Mouse (Mus musculus): Measurements from ENCODE around the gene Sprn. TPM values are rescaled to one million over a fixed set of nuclear protein-coding genes. Genes with fewer than 3 reads are reported as not detected.

Gene Sprn
- polyA plus RNA-seq (2014; fragmentation: Nextera tagmentation; extraction: Ambion mirVana), result 0.34 and 0.84 TPM in 2 replicates

GRCm38 (mm10) chr7:140154218-140154927 lies at the start of gene Sprn:
Sprn (minus strand) TSS chr7:140154877.
- H3K27me3 ChIP-seq (ENCODE audit: control insufficient read depth, insufficient read depth, low read length), result peaks cover 15% of the 10 kb centered on the region
- H3K27ac ChIP-seq (replicated peaks; ENCODE audit: low read depth, low read length), result no peak within 1 kb of the TSS
- peak within 1 kb of the TSS; percentile 24 for H3K4me3 ChIP-seq (ENCODE audit: low read depth, low read length)
- peak within 1 kb of the TSS; percentile 48; the same call in 1 of the 2 replicates for H3K9ac ChIP-seq (replicated peaks; ENCODE audit: low read length)
- peak within 1 kb of the TSS; percentile 46 for H3K4me2 ChIP-seq (ENCODE audit: low read depth, low read length)
- peaks cover 2% of the 10 kb centered on the region for H3K4me1 ChIP-seq (ENCODE audit: control insufficient read depth, insufficient read depth, low read length)
- WGBS, result 1% methylated on average over 28 of the region's 28 CpGs
- ATAC-seq (replicated peaks; ENCODE audit: insufficient number of reproducible peaks, low FRiP score, low TSS enrichment, low read depth) (peak; percentile 42; the same call in 1 of the 2 replicates), DNase-seq (ENCODE audit: low spot score) (peak; percentile 9)
- no peaks in the 10 kb centered on the region for H3K36me3 ChIP-seq (replicated peaks; ENCODE audit: control insufficient read depth, insufficient read depth, low read depth, low read length)
- no peaks in the 10 kb centered on the region for H3K9me3 ChIP-seq (replicated peaks; ENCODE audit: control insufficient read depth, low read length)

DNA sequence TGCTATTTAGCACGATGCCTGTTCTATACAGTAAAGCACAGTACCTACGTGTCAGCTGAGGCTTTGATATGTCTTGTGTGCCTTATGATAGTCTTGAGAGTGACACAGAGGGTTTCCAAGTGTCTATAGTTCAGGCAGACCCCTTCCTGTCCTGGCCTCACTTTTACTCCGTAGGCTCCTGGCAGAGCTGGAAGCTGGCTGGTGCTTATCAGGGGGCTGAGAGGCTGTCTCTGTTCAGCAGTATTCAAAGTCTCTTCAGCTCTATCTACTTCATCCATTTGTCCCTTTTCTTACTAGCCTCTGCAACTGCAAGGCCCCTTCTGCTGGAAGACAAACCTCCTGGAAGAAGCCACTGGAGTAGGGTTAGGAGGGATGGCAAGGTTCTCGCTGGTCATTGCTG lies 46.4 kb upstream of the Sprn start:
- H3K9me3 ChIP-seq (replicated peaks; ENCODE audit: control insufficient read depth, low read length), result no peaks in the 10 kb centered on the region
- DNase-seq (ENCODE audit: low spot score) (no peak), ATAC-seq (replicated peaks; ENCODE audit: insufficient number of reproducible peaks, low FRiP score, low TSS enrichment, low read depth) (no peak)
- H3K36me3 ChIP-seq (replicated peaks; ENCODE audit: control insufficient read depth, insufficient read depth, low read depth, low read length), result no peaks in the 10 kb centered on the region
- H3K9ac ChIP-seq (replicated peaks; ENCODE audit: low read length), result no peak overlapping the region
- 84% methylated on average over 4 of the region's 4 CpGs for WGBS
- H3K4me2 ChIP-seq (ENCODE audit: low read depth, low read length), result no peak overlapping the region
- H3K27ac ChIP-seq (replicated peaks; ENCODE audit: low read depth, low read length), result no peak overlapping the region
- no peak overlapping the region for H3K4me3 ChIP-seq (ENCODE audit: low read depth, low read length)
- H3K4me1 ChIP-seq (ENCODE audit: control insufficient read depth, insufficient read depth, low read length), result no peaks in the 10 kb centered on the region
- H3K27me3 ChIP-seq (ENCODE audit: control insufficient read depth, insufficient read depth, low read length), result no peaks in the 10 kb centered on the region

GRCm38 (mm10) chr7:140196002-140196401 lies 41.3 kb upstream of the Sprn start:
- no peak overlapping the region for H3K9ac ChIP-seq (replicated peaks; ENCODE audit: low read length)
- no peak overlapping the region for H3K27ac ChIP-seq (replicated peaks; ENCODE audit: low read depth, low read length)
- DNase-seq (ENCODE audit: low spot score), result no peak
- H3K27me3 ChIP-seq (ENCODE audit: control insufficient read depth, insufficient read depth, low read length), result no peaks in the 10 kb centered on the region
- H3K4me1 ChIP-seq (ENCODE audit: control insufficient read depth, insufficient read depth, low read length), result no peaks in the 10 kb centered on the region
- ATAC-seq (replicated peaks; ENCODE audit: insufficient number of reproducible peaks, low FRiP score, low TSS enrichment, low read depth), result no peak
- no peak overlapping the region for H3K4me3 ChIP-seq (ENCODE audit: low read depth, low read length)
- no peaks in the 10 kb centered on the region for H3K36me3 ChIP-seq (replicated peaks; ENCODE audit: control insufficient read depth, insufficient read depth, low read depth, low read length)
- H3K4me2 ChIP-seq (ENCODE audit: low read depth, low read length), result no peak overlapping the region
- 84% methylated on average over 8 of the region's 8 CpGs for WGBS
- no peaks in the 10 kb centered on the region for H3K9me3 ChIP-seq (replicated peaks; ENCODE audit: control insufficient read depth, low read length)

DNA sequence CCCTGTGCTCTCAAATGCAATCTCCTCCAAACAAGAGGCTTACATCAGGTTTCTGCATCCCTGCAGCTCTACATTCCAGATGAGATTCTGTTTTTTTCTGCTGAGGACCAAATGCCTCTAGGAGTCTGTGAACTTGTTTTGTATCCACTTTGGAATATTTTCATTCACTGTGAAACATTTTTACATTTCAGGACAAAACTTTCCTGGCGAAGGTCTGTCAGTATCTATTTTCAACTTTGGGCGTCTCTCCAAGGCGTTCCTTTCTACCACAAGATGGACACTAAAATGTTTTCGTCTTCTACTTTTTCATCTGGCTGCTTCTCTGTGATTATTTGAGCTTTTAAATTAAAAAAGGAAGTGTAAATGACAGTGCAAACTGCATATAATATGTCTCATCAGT lies 39.4 kb upstream of the Sprn start:
- no peak overlapping the region for H3K4me3 ChIP-seq (ENCODE audit: low read depth, low read length)
- WGBS, result 80% methylated on average over 4 of the region's 4 CpGs
- no peaks in the 10 kb centered on the region for H3K36me3 ChIP-seq (replicated peaks; ENCODE audit: control insufficient read depth, insufficient read depth, low read depth, low read length)
- no peak overlapping the region for H3K4me2 ChIP-seq (ENCODE audit: low read depth, low read length)
- H3K9ac ChIP-seq (replicated peaks; ENCODE audit: low read length), result no peak overlapping the region
- no peaks in the 10 kb centered on the region for H3K27me3 ChIP-seq (ENCODE audit: control insufficient read depth, insufficient read depth, low read length)
- ATAC-seq (replicated peaks; ENCODE audit: insufficient number of reproducible peaks, low FRiP score, low TSS enrichment, low read depth), result no peak
- H3K4me1 ChIP-seq (ENCODE audit: control insufficient read depth, insufficient read depth, low read length), result no peaks in the 10 kb centered on the region
- DNase-seq (ENCODE audit: low spot score), result no peak
- H3K9me3 ChIP-seq (replicated peaks; ENCODE audit: control insufficient read depth, low read length), result no peaks in the 10 kb centered on the region
- H3K27ac ChIP-seq (replicated peaks; ENCODE audit: low read depth, low read length), result no peak overlapping the region

GRCm38 (mm10) chr7:140192851-140193250 lies 38.2 kb upstream of the Sprn start:
- Histone ChIP-seq H3K9me3 (replicated peaks; ENCODE audit: control insufficient read depth, low read length) (no peaks in the 10 kb centered on the region), H3K36me3 (replicated peaks; ENCODE audit: control insufficient read depth, insufficient read depth, low read depth, low read length) (no peaks in the 10 kb centered on the region), H3K27ac (replicated peaks; ENCODE audit: low read depth, low read length) (no peak overlapping the region), H3K27me3 (ENCODE audit: control insufficient read depth, insufficient read depth, low read length) (no peaks in the 10 kb centered on the region), H3K4me1 (ENCODE audit: control insufficient read depth, insufficient read depth, low read length) (no peaks in the 10 kb centered on the region), H3K4me2 (ENCODE audit: low read depth, low read length) (no peak overlapping the region), H3K9ac (replicated peaks; ENCODE audit: low read length) (no peak overlapping the region), H3K4me3 (ENCODE audit: low read depth, low read length) (no peak overlapping the region)
- ATAC-seq (replicated peaks; ENCODE audit: insufficient number of reproducible peaks, low FRiP score, low TSS enrichment, low read depth) (no peak), DNase-seq (ENCODE audit: low spot score) (no peak)
- 89% methylated on average over 2 of the region's 2 CpGs for WGBS

GRCm38 (mm10) chr7:140192445-140192844 lies 37.8 kb upstream of the Sprn start:
- Histone ChIP-seq H3K9me3 (replicated peaks; ENCODE audit: control insufficient read depth, low read length) (no peaks in the 10 kb centered on the region), H3K27ac (replicated peaks; ENCODE audit: low read depth, low read length) (no peak overlapping the region), H3K4me3 (ENCODE audit: low read depth, low read length) (no peak overlapping the region), H3K4me2 (ENCODE audit: low read depth, low read length) (no peak overlapping the region), H3K27me3 (ENCODE audit: control insufficient read depth, insufficient read depth, low read length) (no peaks in the 10 kb centered on the region), H3K36me3 (replicated peaks; ENCODE audit: control insufficient read depth, insufficient read depth, low read depth, low read length) (no peaks in the 10 kb centered on the region), H3K4me1 (ENCODE audit: control insufficient read depth, insufficient read depth, low read length) (no peaks in the 10 kb centered on the region), H3K9ac (replicated peaks; ENCODE audit: low read length) (no peak overlapping the region)
- 59% methylated on average over 2 of the region's 2 CpGs for WGBS
- no peak for DNase-seq (ENCODE audit: low spot score)
- no peak for ATAC-seq (replicated peaks; ENCODE audit: insufficient number of reproducible peaks, low FRiP score, low TSS enrichment, low read depth)

- Histone ChIP-seq H3K9me3 (replicated peaks; ENCODE audit: control insufficient read depth, low read length) (no peaks in the 10 kb centered on the region), H3K27me3 (ENCODE audit: control insufficient read depth, insufficient read depth, low read length) (no peaks in the 10 kb centered on the region), H3K9ac (replicated peaks; ENCODE audit: low read length) (no peak overlapping the region), H3K4me3 (ENCODE audit: low read depth, low read length) (no peak overlapping the region), H3K27ac (replicated peaks; ENCODE audit: low read depth, low read length) (no peak overlapping the region), H3K36me3 (replicated peaks; ENCODE audit: control insufficient read depth, insufficient read depth, low read depth, low read length) (no peaks in the 10 kb centered on the region), H3K4me2 (ENCODE audit: low read depth, low read length) (no peak overlapping the region), H3K4me1 (ENCODE audit: control insufficient read depth, insufficient read depth, low read length) (no peaks in the 10 kb centered on the region)
- no peak for DNase-seq (ENCODE audit: low spot score)
- whole genome bisulfite sequencing, result 86% methylated on average over 1 of the region's 1 CpGs
- ATAC-seq (replicated peaks; ENCODE audit: insufficient number of reproducible peaks, low FRiP score, low TSS enrichment, low read depth), result no peak
Observed at GRCm38 (mm10) chr7:140190435-140190834, 35.8 kb upstream of the Sprn start.

DNA sequence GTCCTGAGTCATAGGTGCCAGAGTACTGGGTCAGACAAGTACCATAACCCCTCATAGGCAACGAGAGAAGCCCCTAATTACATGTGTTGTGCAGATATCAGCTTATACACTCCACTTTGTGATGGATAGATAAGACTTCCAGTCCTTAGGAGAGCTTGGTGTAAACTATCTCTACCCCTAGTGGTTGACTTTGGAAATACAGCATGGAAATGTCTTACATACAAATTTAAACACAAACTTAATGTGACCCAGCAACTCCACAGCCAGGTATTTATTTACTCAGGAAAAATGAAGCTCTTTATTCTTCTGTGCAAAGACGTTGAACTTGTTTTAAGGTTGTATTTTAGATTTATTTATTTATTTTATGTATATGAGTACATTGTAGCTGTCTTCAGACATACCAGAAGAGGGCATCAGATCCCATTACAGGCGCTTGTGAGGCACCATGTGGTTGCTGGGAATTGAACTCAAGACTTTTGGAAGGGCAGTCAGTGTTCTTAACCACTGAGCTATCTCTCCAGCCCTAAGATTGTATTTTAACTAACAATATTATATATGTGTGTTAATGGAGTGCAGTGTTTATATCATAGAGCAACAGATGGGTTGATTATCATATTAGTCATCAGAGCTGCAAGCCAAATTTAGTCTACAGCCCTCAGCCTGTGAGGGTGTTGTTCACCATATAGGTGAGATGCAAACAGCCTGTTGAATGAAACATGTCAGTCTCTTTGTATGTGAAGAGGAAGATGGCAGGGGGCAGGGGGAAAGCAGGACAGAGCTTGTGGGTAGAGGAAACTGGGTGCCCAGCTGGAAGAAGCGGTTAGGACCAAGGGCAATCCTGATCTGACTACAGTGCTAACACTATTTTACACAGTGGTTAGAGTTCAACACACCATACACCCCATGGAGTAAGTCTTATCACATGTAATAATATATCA lies 34.0 kb upstream of the Sprn start:
- Histone ChIP-seq H3K4me2 (ENCODE audit: low read depth, low read length) (no peak overlapping the region), H3K27ac (replicated peaks; ENCODE audit: low read depth, low read length) (no peak overlapping the region), H3K9ac (replicated peaks; ENCODE audit: low read length) (no peak overlapping the region), H3K36me3 (replicated peaks; ENCODE audit: control insufficient read depth, insufficient read depth, low read depth, low read length) (no peaks in the 10 kb centered on the region), H3K4me1 (ENCODE audit: control insufficient read depth, insufficient read depth, low read length) (no peaks in the 10 kb centered on the region), H3K9me3 (replicated peaks; ENCODE audit: control insufficient read depth, low read length) (no peaks in the 10 kb centered on the region), H3K27me3 (ENCODE audit: control insufficient read depth, insufficient read depth, low read length) (no peaks in the 10 kb centered on the region), H3K4me3 (ENCODE audit: low read depth, low read length) (no peak overlapping the region)
- peak; percentile 66 for DNase-seq (ENCODE audit: low spot score)
- 58% methylated on average over 4 of the region's 4 CpGs for WGBS
- ATAC-seq (replicated peaks; ENCODE audit: insufficient number of reproducible peaks, low FRiP score, low TSS enrichment, low read depth), result no peak

All from embryonic facial prominence, embryonic 11.5 days (tissue).